Comparison of ENCODE assay signal across 9 mouse cellular contexts in genomic region chr1:42684345-42684744, GRCm38 (mm10). TPM values are rescaled to one million over a fixed set of nuclear protein-coding genes. Genes with fewer than 3 reads are reported as not detected.
A peak's percentile ranks its signal among the peaks of the same experiment; 100 is the strongest.
DNase-seq lines count a peak whose midpoint lies in the region; ATAC-seq and TF ChIP-seq lines count a peak whose summit lies in the region.
"Had no signal": no experiment of that assay in that cellular context is flagged by ENCODE, and none has a peak within 500 bp of the region (broad histone marks: within the 10 kb centered on the region; RNA-seq: fewer than 3 reads in every experiment).

No protein-coding gene starts in this region.

- peak overlapping the region; percentile 53 for H3K4me3 ChIP-seq in testis, adult 2 months (ENCODE audit: control insufficient read depth, low read depth, low read length)
- no peak overlapping the region for H3K4me3 ChIP-seq in thymus, adult 2 months (ENCODE audit: control insufficient read depth, insufficient read depth, low read length)
- H3K4me3 ChIP-seq: myocyte had no signal

- DNase-seq in frontal cortex, postnatal 25 days (ENCODE audit: low spot score in 2 of 2), result no peak
- DNase-seq in testis, postnatal 14 days (ENCODE audit: low spot score), result no peak
- peak; percentile 46 to 69 for DNase-seq in layer of hippocampus, postnatal 14 days (ENCODE audit: low spot score in 2 of 2)
- peak; percentile 62 to 63 for DNase-seq in right cerebral cortex, postnatal 10 days (ENCODE audit: low spot score in 2 of 2)
- DNase-seq in thymus, postnatal 36 days, result no peak
- no peak for DNase-seq in thymus, adult 2 months

- 17% methylated on average over 27 of the region's 27 CpGs for WGBS in thymus, adult 2 months

- H3K27ac ChIP-seq in testis, adult 2 months (ENCODE audit: control insufficient read depth, insufficient read depth, low read depth, low read length), result no peak overlapping the region
- H3K27ac ChIP-seq in thymus, adult 2 months (ENCODE audit: control insufficient read depth, insufficient read depth, low read length), result no peak overlapping the region

- TF ChIP-seq POLR2A in testis, adult 2 months (IDR thresholded peaks at IDR 0.05; ENCODE audit: control insufficient read depth, low read depth, low read length), result no peak
- no peak for TF ChIP-seq POLR2A in thymus, adult 2 months (IDR thresholded peaks at IDR 0.05; ENCODE audit: control insufficient read depth, extremely low read depth, insufficient read depth, low read length, poor library complexity)

- ATAC-seq in frontal cortex, adult (ENCODE audit: low TSS enrichment), result peak; percentile 32

- TF ChIP-seq CTCF in testis, adult 2 months (IDR thresholded peaks at IDR 0.05; ENCODE audit: control insufficient read depth, insufficient read depth, insufficient replicate concordance, low read depth, low read length), result no peak
- no peak for TF ChIP-seq CTCF in thymus, adult 2 months (IDR thresholded peaks at IDR 0.05; ENCODE audit: borderline replicate concordance, control insufficient read depth, extremely low read depth, insufficient read depth, low read length, poor library complexity)

- H3K36me3 ChIP-seq in testis, adult 2 months (ENCODE audit: control insufficient read depth, insufficient read depth, low read length), result no peaks in the 10 kb centered on the region
- H3K36me3 ChIP-seq in thymus, adult 2 months (ENCODE audit: control insufficient read depth, insufficient read depth, low read length), result no peaks in the 10 kb centered on the region

- peaks cover 17% of the 10 kb centered on the region for H3K4me1 ChIP-seq in testis, adult 2 months (ENCODE audit: control insufficient read depth, insufficient read depth, low read length)
- no peaks in the 10 kb centered on the region for H3K4me1 ChIP-seq in thymus, adult 2 months (replicated peaks; ENCODE audit: control insufficient read depth, insufficient read depth, low read length)

- peaks cover 11% of the 10 kb centered on the region for H3K27me3 ChIP-seq in testis, adult 2 months (ENCODE audit: control insufficient read depth, insufficient read depth, low read length)
- H3K27me3 ChIP-seq in thymus, adult 2 months (ENCODE audit: control insufficient read depth, insufficient read depth, low read length), result peaks cover 18% of the 10 kb centered on the region

RNA-seq across cellular contexts. Expression of gene Pou3f3, which starts 11.2 kb away (rescaled TPM):
- 0.04 and 0.58 TPM in 2 replicates for polyA plus RNA-seq in testis, adult 2 months (2012; rRNA removed)
- total RNA-seq in layer of hippocampus, postnatal 14 days (2021), result 10 to 100 TPM; 53.2 to 54.3 TPM
- polyA plus RNA-seq in thymus, adult 2 months (2012; rRNA removed), result 0.06 and 0.09 TPM in 2 replicates
- polyA plus RNA-seq: myocyte had no signal

Comparison
In these comparisons a context has a peak if more than half of its experiments do, and no peak if none do; other contexts are left out.
1. DNase-seq: peak in layer of hippocampus, postnatal 14 days (2 of 2) and right cerebral cortex, postnatal 10 days (2 of 2); none in frontal cortex, postnatal 25 days (0 of 2), testis, postnatal 14 days (single experiment), thymus, postnatal 36 days (0 of 2) and thymus, adult 2 months (single experiment).